Mouse (Mus musculus) liver, postnatal 0 days (tissue): Measurements from ENCODE around the gene Kdm2a.

Experiments used
- CTCF ChIP-seq: sonication (generic); IDR thresholded peaks from 2 replicates; pipeline ENCODE4 v1.5.1; 2016; ENCODE audit warnings: antibody characterized with exemption, low read depth
- EP300 ChIP-seq: IDR thresholded peaks from 2 replicates; pipeline ENCODE4 v1.6.1; 2016; ENCODE audit warnings: antibody characterized with exemption, low read depth, mild to moderate bottlenecking

- TF ChIP-seq CTCF, result no peak
- TF ChIP-seq EP300, result no peak
These were observed 95.0 kb downstream of the Kdm2a start for GRCm38 (mm10) chr19:4302936-4303639.
